Mouse (Mus musculus) kidney, embryonic 16.5 days (tissue): ENCODE results near the gene Lypd3. TPM values are rescaled to one million over a fixed set of nuclear protein-coding genes. Genes with fewer than 3 reads are reported as not detected.
A peak's percentile ranks its signal among the peaks of the same experiment; 100 is the strongest.

Experiments used
- ATAC-seq: fragments of 200-750 bp; cut with Nextera tagmentation; 2 replicates; pipeline ENCODE4 v1.8.0; 2017; ENCODE audit warnings: moderate TSS enrichment; ENCODE audit not compliant: low FRiP score, low TSS enrichment
- H3K27ac ChIP-seq: fragments of 300-500 bp; sonication (generic); 2 replicates; pipeline ENCODE4 v1.5.1; 2014; ENCODE audit warnings: low read length
- H3K27me3 ChIP-seq: fragments of 300-500 bp; sonication (generic); 2 replicates; pipeline ENCODE4 v1.6.1; 2014; ENCODE audit warnings: low read length, control low read depth, mixed read lengths; ENCODE audit not compliant: insufficient read depth
- H3K36me3 ChIP-seq: fragments of 300-500 bp; sonication (generic); 2 replicates; pipeline ENCODE4 v1.6.1; 2014; ENCODE audit warnings: low read length, control low read depth, mixed read lengths; ENCODE audit not compliant: insufficient read depth
- H3K4me1 ChIP-seq: fragments of 300-500 bp; sonication (generic); 2 replicates; pipeline ENCODE4 v1.6.1; 2014; ENCODE audit warnings: low read length, control low read depth, mixed read lengths; ENCODE audit not compliant: insufficient read depth
- H3K4me2 ChIP-seq: fragments of 300-500 bp; sonication (generic); replicated peaks from 2 replicates; pipeline ENCODE4 v1.6.1; 2014; ENCODE audit warnings: low read depth, low read length
- H3K4me3 ChIP-seq: fragments of 300-500 bp; sonication (generic); 2 replicates; pipeline ENCODE4 v1.5.1; 2014; ENCODE audit warnings: mild to moderate bottlenecking, low read length
- H3K9ac ChIP-seq: fragments of 300-500 bp; sonication (generic); replicated peaks from 2 replicates; pipeline ENCODE4 v1.6.1; 2014; ENCODE audit warnings: low read length
- H3K9me3 ChIP-seq: fragments of 300-500 bp; sonication (generic); 2 replicates; pipeline ENCODE4 v1.6.1; 2016; ENCODE audit warnings: low read length, control low read depth
- WGBS: fragments of 180-500 bp; shearing (Covaris S2); extraction: QIAGEN DNeasy Blood & Tissue Kit; methylation state at CpG from one replicate; pipeline ENCODE4 v1.1.7; 2014; 5-methylcytosine and 5-hydroxymethylcytosine counted together
- polyA plus RNA-seq: library from polyadenylated mRNA; unstranded; fragments of >200 nt; fragmentation: Nextera tagmentation; extraction: Ambion mirVana; gene quantifications from 2 replicates; pipeline ENCODE4 v1.2.1, GENCODE M21; 2015

Gene Lypd3
- polyA plus RNA-seq, 1 experiment from 2014 or later: 1.0 TPM

DNA sequence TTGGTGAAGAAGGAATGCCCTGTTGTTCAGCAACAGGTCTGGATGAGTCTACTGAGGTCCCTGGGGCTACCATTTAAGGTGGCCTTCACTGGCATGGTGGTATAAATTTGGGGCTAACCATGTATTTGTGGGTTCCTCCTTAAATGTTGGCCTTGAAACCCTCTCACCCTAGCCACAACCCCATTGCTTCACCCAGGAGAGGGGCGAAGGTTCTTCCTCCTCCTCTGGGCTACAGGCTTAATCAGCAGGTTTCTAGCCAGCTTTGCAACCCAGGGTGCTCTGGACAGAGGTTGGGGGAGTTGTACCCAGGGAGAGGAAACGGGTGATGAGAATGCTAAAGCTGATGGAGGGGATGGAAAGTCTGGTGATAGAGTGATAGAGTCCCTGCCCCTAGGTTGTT lies 40.9 kb upstream of the Lypd3 start:
- Histone ChIP-seq H3K4me1 (peaks cover 34% of the 10 kb centered on the region), H3K27ac (no peak overlapping the region), H3K4me2 (peak overlapping the region; percentile 82), H3K9ac (no peak overlapping the region), H3K36me3 (no peaks in the 10 kb centered on the region), H3K9me3 (no peaks in the 10 kb centered on the region), H3K27me3 (no peaks in the 10 kb centered on the region), H3K4me3 (no peak overlapping the region)
- 67% methylated on average over 2 of the region's 2 CpGs for WGBS
- no peak for ATAC-seq

DNA sequence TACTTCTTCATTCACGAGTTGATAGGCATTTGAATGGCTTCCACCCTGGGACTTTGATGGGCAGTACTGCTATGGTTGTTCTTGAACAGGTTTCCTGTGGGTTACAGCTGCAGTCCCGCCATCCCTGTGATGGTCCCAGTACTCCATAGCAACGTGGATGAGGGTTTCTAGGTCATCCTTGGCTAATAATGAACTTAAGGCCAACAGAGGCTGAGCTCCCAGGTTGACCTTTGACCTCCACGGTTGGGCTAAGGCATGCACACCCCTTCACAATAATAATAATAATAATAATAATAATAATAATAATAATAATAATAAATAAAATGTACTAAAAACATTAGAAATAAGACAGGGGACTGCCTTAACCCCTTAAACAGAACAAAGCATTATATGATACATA lies 38.2 kb upstream of the Lypd3 start:
- Histone ChIP-seq H3K4me1 (peaks cover 20% of the 10 kb centered on the region; the same call in 1 of the 2 replicates), H3K27me3 (no peaks in the 10 kb centered on the region), H3K27ac (no peak overlapping the region), H3K9me3 (no peaks in the 10 kb centered on the region), H3K9ac (no peak overlapping the region), H3K36me3 (no peaks in the 10 kb centered on the region), H3K4me3 (no peak overlapping the region), H3K4me2 (no peak overlapping the region)
- WGBS: 73% methylated on average over 4 of the region's 4 CpGs
- no peak for ATAC-seq

DNA sequence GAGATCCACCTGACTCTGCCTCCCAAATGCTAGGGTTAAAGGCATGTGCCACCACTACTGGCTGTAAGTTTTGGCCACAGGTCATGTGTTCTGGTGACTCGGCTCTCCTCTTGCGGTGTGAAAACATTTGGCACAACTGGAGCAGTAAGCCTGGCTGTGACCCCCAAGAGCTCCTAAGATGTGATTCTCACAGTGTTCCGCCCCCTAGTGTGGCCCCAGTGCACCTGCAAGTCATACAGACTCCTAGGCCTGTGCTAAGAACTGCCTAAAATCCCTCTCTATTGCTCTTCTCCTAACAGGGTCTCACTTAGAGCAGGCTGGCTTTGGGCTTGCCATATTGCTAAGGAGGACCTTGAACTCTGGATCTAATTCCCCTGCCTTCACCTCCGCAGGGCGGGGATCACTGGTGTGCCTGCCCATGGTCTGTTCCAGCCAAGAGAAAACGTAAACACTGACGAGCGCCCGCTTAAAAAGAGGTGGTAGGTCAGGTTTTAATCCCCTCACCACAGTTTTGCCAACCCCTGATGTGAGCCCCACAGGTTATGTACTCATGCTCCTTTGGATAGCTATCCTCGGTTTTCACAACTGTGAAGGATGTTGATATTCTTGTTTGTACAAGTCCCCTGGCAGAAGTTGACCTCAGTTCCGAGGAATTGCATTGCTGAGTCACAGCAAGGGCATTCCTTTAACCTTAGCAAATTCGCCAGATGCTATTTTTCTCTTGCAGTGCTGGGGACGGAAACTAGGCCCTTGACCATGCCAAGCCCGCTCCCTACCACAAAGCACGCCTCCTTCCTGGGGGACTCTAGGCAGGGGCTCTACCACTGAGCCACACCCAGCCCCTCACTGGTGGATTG lies 36.9 kb upstream of the Lypd3 start:
- no peaks in the 10 kb centered on the region for H3K27me3 ChIP-seq
- ATAC-seq: no peak
- H3K9ac ChIP-seq: no peak overlapping the region
- WGBS: 79% methylated on average over 15 of the region's 15 CpGs
- H3K4me3 ChIP-seq: no peak overlapping the region
- no peak overlapping the region for H3K4me2 ChIP-seq
- no peak overlapping the region for H3K27ac ChIP-seq
- H3K4me1 ChIP-seq: 0 out of 2 replicates have a peak, but pooled peaks cover 11% of the 10 kb centered on the region
- H3K36me3 ChIP-seq: no peaks in the 10 kb centered on the region
- H3K9me3 ChIP-seq: no peaks in the 10 kb centered on the region

DNA sequence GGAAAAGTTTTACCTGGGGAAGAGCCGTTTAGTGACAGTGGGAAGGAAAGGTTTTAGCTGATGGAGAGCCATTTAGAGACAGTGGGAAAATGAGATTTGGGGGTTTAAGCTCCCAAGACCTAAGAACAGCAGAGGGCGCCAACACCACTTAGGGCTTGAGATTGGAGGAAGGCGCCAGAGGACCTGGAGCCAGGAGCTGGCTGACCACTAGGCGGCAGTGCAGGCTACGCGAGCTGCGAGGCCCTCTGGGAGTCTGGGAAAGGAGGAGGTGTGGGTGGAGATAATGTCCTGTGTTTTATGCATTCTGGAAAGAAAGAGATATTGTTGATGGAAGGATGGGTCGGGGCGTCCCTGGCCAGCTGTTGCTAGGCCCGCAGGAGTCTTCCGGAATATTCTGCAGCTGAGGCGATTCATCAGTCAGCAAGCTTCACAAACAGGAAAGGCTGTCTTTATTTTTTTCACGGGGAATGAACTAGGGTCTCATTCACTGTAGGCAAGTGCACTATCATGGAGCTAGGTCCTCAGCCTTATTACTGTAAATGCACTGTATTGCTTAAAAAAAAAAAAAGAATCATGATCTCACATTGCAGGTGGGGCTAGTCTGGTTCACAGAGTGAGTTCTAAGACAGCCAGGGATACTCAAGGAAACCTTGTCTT lies 35.3 kb upstream of the Lypd3 start:
- Histone ChIP-seq H3K4me1 (no peaks in the 10 kb centered on the region), H3K9ac (0 out of 2 replicates have a peak overlapping the region, but pooled peaks have one; percentile 22), H3K4me3 (peak overlapping the region; percentile 7; the same call in 1 of the 2 replicates), H3K9me3 (no peaks in the 10 kb centered on the region), H3K4me2 (peak overlapping the region; percentile 40), H3K36me3 (no peaks in the 10 kb centered on the region), H3K27me3 (no peaks in the 10 kb centered on the region), H3K27ac (no peak overlapping the region)
- WGBS: 5% methylated on average over 13 of the region's 13 CpGs
- ATAC-seq: peak; percentile 85

DNA sequence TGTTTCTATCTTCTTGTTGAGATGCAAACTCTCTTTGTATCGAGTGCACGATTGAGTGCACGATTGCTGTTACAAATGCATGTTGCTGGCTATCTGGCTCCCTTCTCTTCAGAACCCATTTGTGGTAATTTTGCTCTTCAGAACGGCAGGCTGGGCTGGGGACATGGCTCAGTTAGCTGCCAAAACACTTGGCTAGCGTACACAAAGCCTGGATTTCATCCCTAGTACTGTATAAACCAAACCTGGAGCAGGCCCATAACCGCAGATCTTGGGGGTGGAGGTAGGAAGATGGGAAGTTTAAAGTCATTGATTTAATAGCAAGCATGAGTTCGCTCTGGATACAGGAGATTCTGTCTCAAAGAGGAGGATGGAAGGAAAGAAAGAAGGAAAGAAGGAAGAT lies 30.8 kb upstream of the Lypd3 start:
- Histone ChIP-seq H3K4me3 (no peak overlapping the region), H3K9ac (no peak overlapping the region), H3K4me1 (peaks cover 6% of the 10 kb centered on the region), H3K27ac (no peak overlapping the region), H3K27me3 (peaks cover 14% of the 10 kb centered on the region), H3K4me2 (no peak overlapping the region), H3K9me3 (no peaks in the 10 kb centered on the region), H3K36me3 (no peaks in the 10 kb centered on the region)
- 88% methylated on average over 7 of the region's 7 CpGs for WGBS
- no peak for ATAC-seq

DNA sequence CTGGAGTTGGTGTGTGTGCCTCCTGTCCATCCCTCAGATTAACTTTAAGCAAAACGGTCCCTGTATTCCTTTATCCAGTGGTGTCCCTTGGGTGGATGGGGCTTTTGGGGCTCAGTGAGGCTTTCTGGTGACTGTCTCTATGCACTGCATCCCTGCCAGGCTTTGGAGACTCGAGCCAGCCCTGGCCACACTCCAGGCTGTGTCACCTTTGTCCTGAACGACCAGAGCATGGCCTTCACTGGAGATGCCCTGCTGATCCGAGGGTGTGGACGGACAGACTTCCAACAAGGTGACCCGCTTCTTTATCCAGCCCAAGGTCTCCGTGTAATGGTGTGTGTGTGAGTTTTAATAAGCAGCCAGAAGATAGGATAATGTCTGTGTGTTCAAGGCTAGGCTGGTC lies 30.3 kb upstream of the Lypd3 start:
- H3K4me1 ChIP-seq: peaks cover 11% of the 10 kb centered on the region
- no peaks in the 10 kb centered on the region for H3K9me3 ChIP-seq
- H3K9ac ChIP-seq: no peak overlapping the region
- no peaks in the 10 kb centered on the region for H3K36me3 ChIP-seq
- no peak overlapping the region for H3K27ac ChIP-seq
- no peak overlapping the region for H3K4me2 ChIP-seq
- peaks cover 19% of the 10 kb centered on the region for H3K27me3 ChIP-seq
- no peak overlapping the region for H3K4me3 ChIP-seq
- 84% methylated on average over 7 of the region's 7 CpGs for WGBS
- ATAC-seq: no peak

DNA sequence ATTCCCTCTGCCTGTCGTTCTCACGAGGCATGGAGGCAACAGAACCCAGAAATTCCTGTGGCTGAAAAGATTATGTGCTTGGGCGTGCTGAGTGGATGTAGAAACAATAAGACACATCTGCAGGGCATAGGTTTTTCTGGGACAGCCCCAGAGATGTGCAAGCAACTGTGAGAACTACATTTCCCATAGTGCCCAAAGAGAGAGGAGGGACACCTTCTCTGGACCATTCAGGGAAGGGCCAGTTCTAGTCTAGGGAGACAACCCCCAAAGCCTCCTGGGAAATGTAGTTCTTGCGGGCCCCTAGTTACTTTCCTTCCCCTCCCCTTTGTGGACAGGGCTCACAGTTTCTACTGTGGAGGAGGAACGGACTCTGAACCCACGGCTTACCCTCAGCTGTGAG lies 28.3 kb upstream of the Lypd3 start:
- no peak overlapping the region for H3K9ac ChIP-seq
- no peak overlapping the region for H3K4me3 ChIP-seq
- no peaks in the 10 kb centered on the region for H3K36me3 ChIP-seq
- ATAC-seq: peak; percentile 73
- H3K27me3 ChIP-seq: peaks cover 37% of the 10 kb centered on the region
- H3K9me3 ChIP-seq: no peaks in the 10 kb centered on the region
- H3K4me2 ChIP-seq: no peak overlapping the region
- no peak overlapping the region for H3K27ac ChIP-seq
- WGBS: 54% methylated on average over 6 of the region's 6 CpGs
- peaks cover 26% of the 10 kb centered on the region for H3K4me1 ChIP-seq

DNA sequence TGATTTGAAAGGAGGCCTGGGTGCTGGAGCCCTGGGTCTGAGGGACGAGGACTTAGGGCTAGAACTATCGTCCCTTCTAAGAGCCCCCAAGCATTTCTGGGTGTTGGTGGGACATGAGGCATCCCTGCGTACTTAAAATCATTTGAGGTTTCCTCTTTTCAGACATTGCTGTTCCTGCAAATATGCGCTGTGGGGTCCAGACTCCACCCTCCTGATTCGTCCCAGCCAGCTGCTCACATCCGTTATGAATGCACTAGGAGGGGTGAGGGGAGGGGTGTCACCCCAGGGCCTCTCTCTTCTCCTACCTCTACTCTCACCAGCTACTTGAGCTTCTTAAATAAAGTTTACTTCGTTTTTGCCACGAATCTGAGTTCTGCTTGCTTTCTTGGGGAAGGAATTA lies 27.8 kb upstream of the Lypd3 start:
- no peak for ATAC-seq
- no peaks in the 10 kb centered on the region for H3K36me3 ChIP-seq
- no peak overlapping the region for H3K27ac ChIP-seq
- H3K27me3 ChIP-seq: peaks cover 42% of the 10 kb centered on the region
- H3K4me1 ChIP-seq: peaks cover 26% of the 10 kb centered on the region
- WGBS: 78% methylated on average over 8 of the region's 8 CpGs
- no peaks in the 10 kb centered on the region for H3K9me3 ChIP-seq
- no peak overlapping the region for H3K9ac ChIP-seq
- no peak overlapping the region for H3K4me3 ChIP-seq
- no peak overlapping the region for H3K4me2 ChIP-seq

DNA sequence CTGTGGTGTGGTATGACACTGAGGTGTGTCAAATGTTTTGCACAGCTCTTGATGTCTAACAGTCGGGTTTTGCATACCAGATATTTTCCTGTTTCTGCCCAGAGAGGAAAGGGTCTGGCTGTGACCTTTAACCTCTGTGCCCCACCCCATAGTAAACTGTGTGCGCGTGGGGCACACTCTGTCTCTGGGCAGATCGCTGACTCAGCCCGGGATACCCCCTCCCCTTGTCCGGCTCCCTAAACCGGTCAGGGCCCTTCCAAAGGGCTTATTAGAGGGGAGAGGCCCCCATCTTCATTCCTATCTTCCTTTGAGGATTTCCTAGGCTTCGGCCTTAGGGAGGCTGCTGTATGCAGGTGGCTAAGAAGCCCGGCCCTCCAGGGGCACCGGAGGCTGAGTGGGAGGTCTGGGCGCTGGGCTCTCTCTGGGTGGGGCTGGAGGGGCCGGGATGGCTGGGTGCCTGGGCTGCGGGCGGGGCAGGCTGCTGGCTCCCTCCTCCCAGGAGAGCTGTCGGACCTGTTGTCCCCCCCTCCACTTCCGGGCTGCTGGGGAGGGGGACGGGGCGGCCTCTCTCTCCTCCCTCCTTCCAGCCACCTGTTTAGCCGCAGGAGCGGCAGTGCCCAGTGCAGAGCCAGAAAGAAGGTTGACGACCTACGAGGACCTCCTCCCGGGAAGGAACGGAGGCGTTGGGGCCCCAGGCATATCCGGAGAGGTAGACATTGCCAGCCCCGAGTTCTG lies 26.0 kb upstream of the Lypd3 start, which contains the start of gene Phldb3:
TSS of gene Phldb3 (plus strand) at position 620 of the 735 bp plus-strand sequence.
- peak within 1 kb of the TSS; percentile 71 for H3K9ac ChIP-seq
- peak; percentile 60 for ATAC-seq
- H3K4me1 ChIP-seq: peaks cover 26% of the 10 kb centered on the region
- WGBS: 3% methylated on average over 26 of the region's 27 CpGs
- peak within 1 kb of the TSS; percentile 59; the same call in 1 of the 2 replicates for H3K27ac ChIP-seq
- peaks cover 43% of the 10 kb centered on the region for H3K27me3 ChIP-seq
- peak within 1 kb of the TSS; percentile 89 for H3K4me2 ChIP-seq
- peak within 1 kb of the TSS; percentile 65 for H3K4me3 ChIP-seq
- no peaks in the 10 kb centered on the region for H3K36me3 ChIP-seq
- H3K9me3 ChIP-seq: no peaks in the 10 kb centered on the region
